Mouse (Mus musculus): ENCODE measurements around the gene Nhlrc2.

DNA sequence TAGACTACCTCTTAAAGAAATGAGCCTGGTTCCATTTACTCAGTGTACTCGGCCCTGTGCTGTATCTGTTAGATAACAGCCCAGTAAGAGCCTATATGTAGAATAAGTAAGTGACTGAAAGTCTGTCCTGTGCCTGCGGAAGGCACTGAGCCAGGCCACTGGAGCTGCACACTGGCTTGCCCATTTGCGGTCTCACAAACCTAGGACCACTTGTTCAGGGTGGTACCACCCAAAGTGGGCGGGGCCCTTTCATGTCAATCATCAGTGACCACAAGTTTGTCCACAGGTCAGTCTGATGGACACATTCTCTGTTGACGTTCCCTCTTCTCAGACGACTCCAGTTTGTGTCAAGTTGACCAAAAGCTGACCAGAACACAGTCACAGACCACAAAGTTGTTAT lies 40.9 kb downstream of the Nhlrc2 start:
- TF ChIP-seq POLR2A (IDR thresholded peaks at IDR 0.05; ENCODE audit: borderline replicate concordance, extremely low read depth, insufficient read depth, insufficient read length, poor library complexity, severe bottlenecking) (no peak), CTCF (IDR thresholded peaks at IDR 0.05; ENCODE audit: borderline replicate concordance, extremely low read depth, insufficient read depth, insufficient read length) (no peak)
